Mouse (Mus musculus) heart, postnatal 0 days (tissue): ENCODE results near the gene Lrrc4.

Source experiments
- CTCF ChIP-seq: IDR thresholded peaks from 2 replicates; pipeline ENCODE4 v1.5.1; 2016; ENCODE audit warnings: antibody characterized with exemption, control low read depth, low read depth
- EP300 ChIP-seq: IDR thresholded peaks from 2 replicates; pipeline ENCODE4 v1.6.1; 2016; ENCODE audit warnings: antibody characterized with exemption, low read depth

DNA sequence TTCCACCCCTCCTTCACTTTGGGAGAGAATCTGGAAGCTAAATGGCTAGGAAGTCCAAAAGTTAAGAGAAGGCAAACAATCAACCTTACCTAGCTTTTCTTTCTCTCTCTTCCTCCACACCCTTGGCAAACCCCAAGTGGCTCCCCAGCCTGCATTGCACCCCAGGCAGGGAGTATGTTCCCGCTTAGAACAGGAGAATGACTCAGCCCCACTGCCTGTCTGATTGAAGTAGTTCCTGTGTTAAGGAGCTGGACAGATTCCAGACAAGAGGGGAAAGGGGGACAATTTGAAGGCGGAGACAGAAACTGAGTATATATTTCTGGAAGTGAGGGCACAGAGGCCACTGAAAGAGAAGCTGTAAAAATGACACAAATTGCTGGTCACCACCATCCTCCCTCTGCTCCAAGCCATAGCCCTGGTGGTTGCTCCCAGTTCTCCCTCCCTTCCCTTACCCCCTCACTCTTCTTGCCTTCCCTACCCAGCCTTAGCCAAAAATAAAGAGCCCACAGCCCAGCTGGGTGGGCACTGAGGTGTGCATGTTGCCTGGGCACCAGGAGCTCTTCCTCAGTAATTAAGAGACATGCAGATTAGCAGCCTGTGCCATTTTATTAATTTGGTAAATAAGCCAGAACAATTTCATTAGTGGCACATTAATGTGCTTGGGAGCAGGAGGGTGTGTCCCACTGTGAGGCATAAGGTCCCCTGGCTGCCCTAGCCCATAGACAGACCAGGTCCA lies 36.1 kb upstream of the Lrrc4 start:
- TF ChIP-seq CTCF (no peak), EP300 (no peak)
